Mouse (Mus musculus): ENCODE measurements around the gene Adar. TPM values are rescaled to one million over a fixed set of nuclear protein-coding genes. Genes with fewer than 3 reads are reported as not detected.

Gene Adar
- total RNA-seq (2021): 100 to 1,000 TPM in 1 of 2 experiments, 10 to 100 TPM in 1; 95.8 to 113 TPM

DNA sequence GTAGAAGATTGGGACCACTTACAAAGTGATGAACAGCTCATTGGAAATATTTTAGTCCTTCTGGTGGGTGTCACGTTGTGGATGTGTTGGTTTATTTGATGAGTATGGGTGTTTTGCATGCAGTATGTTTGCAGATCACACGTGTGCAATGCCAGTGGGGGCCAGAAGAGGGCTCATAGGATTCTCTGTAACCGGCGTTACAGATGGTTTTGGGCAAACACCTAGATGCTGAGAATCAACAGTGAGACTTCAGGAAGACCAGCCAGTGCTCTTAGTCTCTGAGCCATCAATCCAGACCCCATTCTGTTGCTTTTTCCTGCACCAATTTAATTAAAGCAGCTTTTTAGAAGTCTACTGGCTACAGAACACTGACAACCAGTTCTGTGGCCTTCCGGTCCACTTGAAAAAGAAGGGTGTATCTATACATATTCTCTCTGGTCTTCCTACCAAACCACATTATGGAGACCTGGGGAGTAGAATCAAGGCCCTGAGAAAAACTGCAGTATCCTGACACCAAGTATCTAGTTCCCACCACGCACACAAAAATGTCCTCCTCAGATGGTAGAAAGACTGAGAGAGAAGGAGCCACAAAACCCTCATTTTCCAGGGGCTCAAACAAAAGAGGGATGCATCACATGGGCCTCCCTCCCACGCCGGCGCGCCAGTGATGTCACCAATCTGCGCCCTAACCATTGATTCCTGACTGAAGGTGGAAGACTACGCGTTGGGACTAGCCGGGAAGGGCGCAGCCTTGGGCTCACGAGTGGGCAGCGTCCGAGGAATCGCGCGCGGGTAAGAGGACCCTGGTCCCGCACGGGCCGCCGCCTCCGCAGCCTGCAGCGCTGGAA lies at the start of gene Adar:
Gene Adar, plus strand, starts transcription at position 664 of the 848 bp plus-strand sequence.
- intact Hi-C loops (cut with DNase I): loop anchor here (10.0 kb wide), 1 partner anchor 140 kb away; no protein-coding TSS in a partner anchor
- peak; percentile 92 to 93 for DNase-seq (ENCODE audit: extremely low spot score in 1 of 2, low spot score in 2 of 2)

DNA sequence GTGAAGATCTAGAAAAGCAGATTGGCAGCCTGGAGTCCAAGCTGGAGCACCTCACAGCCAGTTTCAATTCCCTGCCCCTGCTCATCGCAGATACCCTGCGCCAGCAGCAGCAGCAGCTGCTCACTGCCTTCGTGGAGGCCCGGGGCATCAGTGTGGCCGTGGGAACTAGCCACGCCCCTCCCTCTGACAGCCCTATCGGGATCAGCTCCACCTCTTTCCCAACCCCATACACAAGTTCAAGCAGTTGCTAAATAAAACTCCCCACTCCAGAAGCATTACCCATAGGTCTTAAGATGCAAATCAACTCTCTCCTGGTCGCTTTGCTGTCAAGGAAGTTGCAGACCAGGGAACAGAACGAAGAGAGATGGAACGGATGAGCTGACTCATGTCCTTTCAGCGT lies 47.7 kb upstream of the Adar start:
- intact Hi-C loops (cut with DNase I): no loop called here
- no peak for DNase-seq (ENCODE audit: extremely low spot score in 1 of 2, low spot score in 2 of 2)

DNA sequence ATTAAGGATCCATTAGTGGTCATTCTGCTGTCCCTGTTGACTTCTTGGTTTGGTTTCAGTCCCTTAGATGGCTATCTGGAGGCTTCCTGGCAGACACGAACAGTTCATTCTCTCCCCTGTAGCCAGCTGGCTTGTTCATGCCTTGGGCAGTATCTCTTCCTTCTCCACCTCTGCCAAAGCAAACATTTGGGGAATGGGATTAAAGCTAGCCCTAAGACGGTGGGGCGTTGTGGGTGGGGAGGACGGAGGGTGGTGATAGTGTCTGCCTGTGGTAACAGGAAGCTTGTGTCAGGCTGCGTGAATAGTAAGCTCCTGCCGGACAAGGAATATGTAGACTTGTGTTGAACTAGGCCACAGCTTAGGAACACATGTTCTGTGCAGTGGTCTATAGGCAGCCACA lies 43.5 kb upstream of the Adar start:
- DNase-seq (ENCODE audit: extremely low spot score in 1 of 2, low spot score in 2 of 2): no peak
- intact Hi-C loops (cut with DNase I): no loop called here

DNA sequence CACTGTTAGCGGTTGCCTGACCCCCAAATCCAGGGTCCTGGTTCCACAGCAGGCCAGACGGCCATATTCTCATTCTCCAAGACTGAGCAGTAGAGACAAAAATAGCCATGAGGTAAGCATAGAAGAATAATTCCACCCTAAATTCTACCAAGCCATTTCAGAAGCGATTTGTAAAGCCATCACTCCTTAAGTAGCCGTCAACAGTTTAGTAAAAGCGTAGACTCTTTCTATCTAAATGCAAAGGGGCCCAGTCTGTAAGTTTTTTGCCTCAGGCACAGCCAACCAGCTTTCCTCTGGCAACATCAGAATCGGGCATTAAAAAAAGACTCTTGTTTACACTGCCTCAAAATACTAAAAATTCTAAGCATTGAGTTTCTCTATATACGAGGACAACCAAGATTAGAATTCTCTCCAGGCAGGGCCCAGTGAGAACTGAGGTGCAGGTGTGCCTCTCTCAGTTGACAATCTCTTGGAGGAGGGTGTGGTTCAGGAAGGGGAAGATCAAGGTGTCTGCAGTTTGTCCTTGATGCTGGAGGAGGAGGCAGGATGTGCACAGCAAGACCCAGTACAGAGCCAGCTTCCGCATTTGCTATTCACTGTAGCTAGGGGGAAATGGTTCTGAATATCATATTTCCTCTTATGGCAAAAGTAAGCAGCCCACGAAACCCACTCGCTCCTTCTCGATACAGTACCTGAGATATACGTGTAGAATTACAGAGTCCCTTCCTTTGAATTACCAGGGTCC lies 42.1 kb upstream of the Adar start:
- intact Hi-C loops (cut with DNase I): no loop called here

DNA sequence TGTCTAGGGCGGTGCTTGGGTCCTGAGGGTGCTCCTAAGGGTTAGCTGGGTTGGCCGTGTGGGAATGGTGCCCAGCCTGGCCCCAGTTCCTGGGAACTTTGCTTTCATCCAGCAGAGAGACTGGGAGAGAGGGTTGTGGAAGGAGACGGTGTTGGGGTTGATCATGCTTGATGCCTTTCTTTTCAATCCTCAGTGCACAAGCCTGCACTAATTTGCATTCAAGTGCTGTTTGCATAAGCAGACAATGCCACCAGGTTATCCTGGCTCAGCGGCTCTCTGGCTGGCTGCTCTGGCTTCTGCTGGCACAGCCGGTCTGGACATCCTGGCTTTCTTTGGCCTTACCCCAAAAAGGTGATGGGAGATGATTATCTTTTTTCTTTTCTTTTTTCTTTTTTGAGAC lies 37.2 kb upstream of the Adar start:
- DNase-seq (ENCODE audit: extremely low spot score in 1 of 2, low spot score in 2 of 2): no peak
- intact Hi-C loops (cut with DNase I): no loop called here

More for the DNA sequence above, 42.1 kb upstream of the Adar start:
- no peak for DNase-seq (ENCODE audit: extremely low spot score in 1 of 2, low spot score in 2 of 2)

DNA sequence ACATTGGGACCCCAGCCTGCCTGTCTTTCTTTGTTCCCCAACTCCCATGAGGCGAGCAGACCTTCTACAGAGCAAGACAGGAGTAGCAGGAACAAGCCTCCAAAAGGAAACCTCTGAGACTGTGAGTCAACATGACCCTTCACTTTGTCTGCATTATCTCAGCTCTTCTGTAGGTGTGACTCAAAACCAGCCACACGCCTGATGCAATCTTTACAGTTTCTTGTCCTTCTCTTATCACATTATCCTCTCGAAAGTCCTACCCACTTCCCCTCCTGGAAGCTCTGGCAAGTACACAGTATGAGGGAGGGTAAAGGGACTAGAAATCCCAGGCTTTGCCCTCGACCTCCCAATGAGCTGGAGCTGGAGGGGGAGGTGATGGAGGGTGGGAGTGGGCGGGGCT lies 28.8 kb upstream of the Adar start:
- intact Hi-C loops (cut with DNase I): loop anchor here (5.0 kb wide), 2 partner anchors 69 to 164 kb away; partner anchors contain the start of gene Kcnn3

DNA sequence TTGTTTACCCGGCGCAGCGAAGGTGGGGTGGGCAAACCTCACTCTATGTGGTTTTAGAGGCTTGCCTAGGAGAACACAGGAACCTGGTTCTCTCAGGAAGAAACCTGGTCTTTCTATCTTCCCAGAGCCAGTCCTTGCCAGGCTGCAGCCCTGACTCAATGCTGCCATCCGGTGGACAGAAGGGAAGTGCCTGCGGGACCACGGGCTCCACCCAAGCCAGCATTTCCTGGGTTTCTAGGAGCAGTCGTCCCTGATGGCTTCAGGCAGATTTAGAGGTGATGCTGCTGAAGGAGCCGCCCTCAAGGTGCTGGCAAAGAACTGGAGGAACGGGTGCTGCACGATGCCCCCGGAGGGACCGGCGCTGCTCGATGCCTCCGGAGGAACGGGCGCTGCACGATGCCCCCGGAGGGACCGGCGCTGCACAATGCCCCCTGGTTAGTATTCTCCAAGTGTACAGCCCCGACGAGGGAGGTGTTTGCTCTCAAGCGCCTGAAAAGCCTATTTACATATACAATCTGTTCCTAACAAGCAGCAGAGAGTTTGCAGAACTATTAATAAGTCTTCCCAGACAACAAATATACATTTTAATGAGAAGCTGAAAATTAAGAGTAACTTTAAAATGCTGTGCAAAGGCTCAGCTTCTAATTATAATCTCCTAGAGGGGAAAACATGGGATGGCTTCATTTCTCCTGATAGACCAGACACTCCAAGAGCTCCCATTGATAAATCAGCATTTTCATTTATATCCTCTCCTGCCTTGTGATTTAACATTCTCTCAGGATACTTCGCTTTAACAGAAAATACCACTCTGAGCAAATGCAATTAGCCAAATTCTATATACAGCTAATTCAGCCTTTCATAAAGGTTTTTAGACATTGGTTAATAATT lies 25.9 kb upstream of the Adar start:
- intact Hi-C loops (cut with DNase I): loop anchor here (5.0 kb wide), 2 partner anchors 72 to 167 kb away; partner anchors contain the start of gene Kcnn3
- DNase-seq (ENCODE audit: extremely low spot score in 1 of 2, low spot score in 2 of 2): peak; percentile 88 to 89

More for the DNA sequence above, 28.8 kb upstream of the Adar start:
- no peak for DNase-seq (ENCODE audit: extremely low spot score in 1 of 2, low spot score in 2 of 2)

DNA sequence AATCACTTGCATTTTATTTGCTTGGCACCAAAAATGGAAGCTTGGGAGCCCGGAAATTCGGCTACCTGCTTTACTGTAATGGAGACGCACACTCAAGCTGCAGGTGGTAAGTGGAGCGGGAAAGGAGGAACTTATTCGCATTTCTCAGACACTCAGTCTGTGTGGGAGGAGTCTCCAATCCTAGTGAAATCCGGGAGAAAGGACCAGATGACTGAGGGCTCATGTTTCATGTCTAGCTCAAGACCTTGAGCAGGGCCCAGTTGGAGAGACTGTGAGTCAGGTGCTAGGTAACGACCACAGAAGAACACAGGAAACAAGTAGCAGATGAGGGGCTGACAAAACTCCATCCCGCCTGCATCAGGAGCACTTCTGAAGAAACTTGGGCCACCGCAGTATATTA lies 23.0 kb upstream of the Adar start:
- no peak for DNase-seq (ENCODE audit: extremely low spot score in 1 of 2, low spot score in 2 of 2)
- intact Hi-C loops (cut with DNase I): no loop called here

DNA sequence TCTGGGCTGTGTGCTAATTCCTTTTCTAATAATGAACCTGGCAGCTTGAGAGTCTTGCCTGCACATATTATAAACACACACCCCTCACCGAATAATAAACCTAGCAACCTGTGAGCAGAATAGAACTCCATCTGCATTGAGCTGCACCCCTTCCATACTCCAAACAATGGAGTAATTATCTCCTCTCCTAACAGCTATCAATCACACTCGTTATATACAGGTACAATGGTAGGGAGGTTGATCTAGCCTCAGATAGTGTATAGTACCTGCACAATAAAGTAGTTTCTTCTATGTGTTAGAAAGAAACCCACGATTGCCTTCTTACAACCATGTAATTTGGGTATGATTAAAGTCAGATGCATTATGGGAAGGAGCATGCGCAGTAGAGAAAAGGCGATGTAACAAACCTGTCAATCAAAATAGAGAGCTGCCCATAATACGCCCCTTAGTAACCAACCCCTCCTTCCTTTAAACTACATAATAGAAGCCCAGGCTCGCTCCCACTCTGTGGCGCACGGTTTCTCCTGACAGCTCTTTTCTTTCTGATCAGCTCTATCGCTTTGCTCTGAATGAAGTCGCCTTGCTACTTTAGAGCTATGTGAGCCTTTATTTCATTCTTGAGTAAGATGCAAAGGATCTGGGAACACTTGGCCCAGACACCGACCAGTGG lies 18.5 kb upstream of the Adar start:
- DNase-seq (ENCODE audit: extremely low spot score in 1 of 2, low spot score in 2 of 2): peak in 1 of 2 experiments; percentile 36
- intact Hi-C loops (cut with DNase I): no loop called here

DNA sequence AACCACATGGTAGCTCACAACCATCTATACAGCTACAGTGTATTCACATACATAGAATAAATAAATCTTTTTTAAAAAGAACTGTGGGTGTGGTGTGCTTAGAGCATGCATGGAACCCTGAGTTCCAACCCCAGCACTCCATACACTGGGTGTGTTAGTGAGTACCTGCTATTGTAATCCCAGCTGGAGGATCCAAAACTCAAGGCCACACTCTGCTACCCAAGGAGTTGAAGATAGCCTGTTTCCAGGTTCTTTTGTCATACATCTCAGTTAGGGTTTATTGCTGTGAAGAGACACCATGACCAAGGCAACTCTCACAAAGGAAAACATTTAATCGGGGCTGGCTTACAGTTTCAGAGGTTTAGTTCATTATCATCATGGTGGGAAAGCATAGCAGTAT lies 15.9 kb upstream of the Adar start:
- intact Hi-C loops (cut with DNase I): no loop called here

DNA sequence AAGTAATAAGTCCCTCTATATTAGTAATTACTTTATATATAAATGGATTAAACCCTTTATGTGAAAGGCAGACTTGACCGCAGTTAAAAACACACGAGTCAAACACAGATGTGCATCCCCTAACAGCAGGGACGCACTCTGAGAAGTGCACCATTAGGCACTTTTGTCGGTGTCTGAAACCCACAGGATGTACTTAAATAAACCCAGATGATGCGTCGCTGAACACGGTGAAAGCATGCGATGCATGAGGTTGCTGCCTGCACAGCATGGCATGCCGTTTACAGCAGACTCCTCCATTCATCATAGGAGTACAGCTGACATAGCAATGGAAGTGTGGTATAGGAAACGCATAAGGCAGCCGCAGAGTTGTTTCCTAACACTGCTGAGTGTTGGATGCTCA lies 14.4 kb upstream of the Adar start:
- no peak for DNase-seq (ENCODE audit: extremely low spot score in 1 of 2, low spot score in 2 of 2)
- intact Hi-C loops (cut with DNase I): no loop called here

More for the DNA sequence above, 15.9 kb upstream of the Adar start:
- no peak for DNase-seq (ENCODE audit: extremely low spot score in 1 of 2, low spot score in 2 of 2)

DNA sequence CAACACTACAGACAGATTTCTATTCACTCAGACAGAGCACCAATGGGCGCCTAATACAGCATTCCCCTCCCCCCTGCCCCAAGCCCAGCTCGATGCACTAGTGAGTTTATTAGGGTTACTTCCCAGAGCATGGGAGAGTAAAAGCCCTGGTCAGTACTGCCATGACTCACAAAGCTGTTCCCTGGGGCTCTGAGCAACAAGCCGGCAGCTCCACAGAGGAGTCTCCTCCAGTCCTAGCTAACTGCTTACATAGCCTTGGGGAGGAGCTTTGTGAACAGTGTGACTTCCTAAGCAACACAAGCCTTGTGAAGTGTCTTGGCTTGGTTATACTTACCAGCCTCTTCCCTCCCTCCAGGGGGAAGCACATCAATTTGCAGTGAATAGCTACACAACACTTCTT lies 11.2 kb upstream of the Adar start:
- no peak for DNase-seq (ENCODE audit: extremely low spot score in 1 of 2, low spot score in 2 of 2)
- intact Hi-C loops (cut with DNase I): no loop called here

DNA sequence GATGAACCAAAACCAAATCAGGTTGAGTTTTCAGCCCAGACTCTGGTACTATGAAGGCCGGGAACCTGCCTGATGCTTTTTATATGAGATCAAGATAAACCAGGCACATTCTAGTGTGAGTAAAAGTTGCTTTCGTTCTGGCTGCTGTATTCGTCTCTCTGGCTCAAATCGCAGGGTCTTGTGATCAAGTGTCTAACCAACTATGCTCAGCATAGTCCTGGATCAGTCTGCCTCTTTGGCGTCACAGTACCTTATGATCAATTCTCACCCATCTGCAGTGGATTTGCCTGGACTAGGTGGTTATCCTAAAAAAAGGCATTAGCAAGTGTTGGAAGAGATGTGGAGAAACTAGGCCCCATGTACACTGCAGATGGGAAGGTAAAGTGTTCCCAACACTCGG lies 10.8 kb upstream of the Adar start:
- intact Hi-C loops (cut with DNase I): no loop called here
- DNase-seq (ENCODE audit: extremely low spot score in 1 of 2, low spot score in 2 of 2): no peak

DNA sequence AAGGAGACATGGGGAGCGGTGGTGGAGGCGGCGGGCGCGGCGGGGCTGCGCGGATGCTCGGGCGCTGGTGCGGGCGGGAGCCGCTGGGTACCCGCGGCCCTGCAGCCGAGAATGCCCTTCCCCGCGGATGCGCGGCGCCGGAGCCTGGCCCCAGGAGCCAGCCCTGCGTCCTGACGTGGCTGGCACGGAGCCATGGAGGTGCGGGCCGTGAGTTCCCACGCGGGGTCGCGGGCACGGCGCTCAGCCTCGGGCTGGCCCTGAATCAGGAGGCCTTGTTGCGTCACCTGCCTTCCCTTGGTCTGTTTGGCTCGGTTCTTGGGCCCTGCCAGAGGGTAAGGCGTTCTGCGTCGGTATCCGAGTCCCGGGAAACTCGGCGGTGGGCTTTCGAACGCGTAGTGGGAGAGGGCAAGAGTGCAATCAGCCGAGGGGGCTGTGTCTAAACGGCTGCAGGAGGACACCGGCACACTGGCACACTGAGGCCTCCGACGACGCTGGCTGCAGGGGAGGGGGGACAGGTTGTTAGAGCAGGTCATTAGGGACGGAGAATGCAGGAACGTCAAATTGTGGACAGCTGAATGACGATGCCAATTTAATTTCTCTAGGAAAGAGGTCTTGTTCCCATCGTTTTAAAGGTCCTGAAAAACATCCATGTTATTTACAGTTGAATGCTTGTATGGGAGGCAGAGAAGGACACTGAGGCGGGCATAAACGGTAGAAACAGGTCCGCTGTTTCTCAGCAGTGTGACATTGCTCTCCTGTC lies 565 bp downstream of the Adar start:
- DNase-seq (ENCODE audit: extremely low spot score in 1 of 2, low spot score in 2 of 2): peak; percentile 32 to 80
- intact Hi-C loops (cut with DNase I): loop anchor here (10.0 kb wide), 1 partner anchor 139 kb away; no protein-coding TSS in a partner anchor

DNA sequence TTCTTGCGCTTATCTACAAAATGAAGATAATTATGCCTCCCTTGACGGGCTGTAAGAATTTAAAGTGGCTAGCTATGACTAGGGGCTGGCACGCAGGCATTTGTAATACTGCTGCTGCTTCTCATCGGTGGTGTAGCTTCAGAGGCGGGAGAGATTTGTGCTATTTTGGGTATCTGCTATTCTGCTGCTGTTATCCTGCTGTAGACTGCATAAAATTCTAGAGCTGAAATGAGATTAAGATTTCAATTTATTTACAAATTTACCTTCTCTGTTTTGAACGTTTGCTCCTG lies 1.1 kb downstream of the Adar start:
- intact Hi-C loops (cut with DNase I): loop anchor here (10.0 kb wide), 1 partner anchor 139 kb away; no protein-coding TSS in a partner anchor
- no peak for DNase-seq (ENCODE audit: extremely low spot score in 1 of 2, low spot score in 2 of 2)

DNA sequence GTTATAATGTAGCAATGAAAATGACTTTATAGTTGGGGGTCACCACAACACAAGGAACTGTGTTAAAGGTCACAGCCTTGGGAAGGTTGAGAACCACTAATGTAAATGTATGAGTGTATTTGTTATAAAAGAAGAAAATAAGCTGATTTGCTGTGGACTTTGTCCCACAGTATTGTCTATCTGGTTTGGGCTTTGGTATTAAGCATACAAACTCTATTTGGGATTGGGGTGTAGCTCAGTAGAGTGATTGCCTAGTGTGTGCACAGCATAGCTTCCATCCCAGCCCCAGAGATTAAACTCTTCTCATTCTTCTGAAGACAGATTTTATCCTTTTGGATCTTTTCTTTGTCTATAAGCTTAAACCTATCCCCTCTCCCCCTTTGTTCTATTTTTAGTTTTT lies 7.2 kb downstream of the Adar start:
- intact Hi-C loops (cut with DNase I): no loop called here
- DNase-seq (ENCODE audit: extremely low spot score in 1 of 2, low spot score in 2 of 2): no peak

DNA sequence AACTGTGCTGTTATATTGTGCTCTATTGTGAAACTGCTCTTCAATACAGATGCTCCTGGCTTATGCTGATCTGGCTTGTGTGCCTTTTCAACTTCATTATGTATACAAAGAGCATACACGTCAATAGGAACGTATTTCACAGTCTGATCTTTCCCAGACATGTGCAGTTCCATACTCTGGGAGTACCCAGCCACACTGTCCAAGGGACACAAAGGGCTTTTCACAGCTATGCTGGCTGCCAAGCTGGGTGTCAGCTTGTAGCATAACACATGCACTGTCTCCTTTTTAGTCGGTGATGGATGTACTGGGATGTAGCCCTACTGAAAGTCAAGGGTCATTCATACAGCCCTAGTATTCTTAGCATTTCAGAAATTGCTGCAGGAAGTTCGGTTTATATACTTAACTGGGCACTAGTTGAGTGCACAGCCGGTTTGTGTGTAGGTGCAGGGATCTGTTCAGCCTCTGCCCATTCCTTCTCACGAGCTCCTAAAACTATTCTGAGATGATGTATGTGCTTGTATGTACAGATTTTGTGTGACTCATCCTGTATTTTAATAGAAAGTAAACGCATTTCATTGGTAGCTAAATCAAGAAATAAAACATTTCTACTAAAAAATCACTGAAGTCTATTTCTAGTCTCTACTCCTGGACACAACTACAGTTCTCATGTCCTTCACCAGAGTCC lies 8.7 kb downstream of the Adar start:
- no peak for DNase-seq (ENCODE audit: extremely low spot score in 1 of 2, low spot score in 2 of 2)
- intact Hi-C loops (cut with DNase I): no loop called here

Data from left cerebral cortex, postnatal 10 days (tissue).